Mouse (Mus musculus) brain, embryonic 14.5 days (tissue): ENCODE results near the gene Plekha5.

Source experiments
- CTCF ChIP-seq: fragments of 200-500 bp; IDR thresholded peaks from 2 replicates; pipeline ENCODE4 v1.5.1; 2012; ENCODE audit warnings: inconsistent platforms, mild to moderate bottlenecking, moderate library complexity, borderline replicate concordance; ENCODE audit not compliant: insufficient read depth, insufficient read length; ENCODE audit errors: extremely low read depth
- POLR2A ChIP-seq: fragments of 200-500 bp; IDR thresholded peaks from 2 replicates; pipeline ENCODE4 v1.6.1; 2012; ENCODE audit warnings: mild to moderate bottlenecking, inconsistent platforms, borderline replicate concordance; ENCODE audit not compliant: poor library complexity, insufficient read depth, insufficient read length, severe bottlenecking; ENCODE audit errors: extremely low read depth

- TF ChIP-seq CTCF = no peak
- TF ChIP-seq POLR2A = no peak
These were observed 66.4 kb downstream of the Plekha5 start for GRCm38 (mm10) chr6:140490220-140490619.
